Mouse (Mus musculus) retina, embryonic 14.5 days (tissue): ENCODE data around the gene Ncapd2.

Experiments used
- DNase-seq: peaks from one replicate; pipeline ENCODE4 v3.0.0-alpha.2; 2015; ENCODE audit warnings: low spot score

Ncapd2 gene

GRCm38 (mm10) chr6:125213715-125214114, 22.2 kb upstream of the Ncapd2 start:
- DNase-seq, result no peak

DNA sequence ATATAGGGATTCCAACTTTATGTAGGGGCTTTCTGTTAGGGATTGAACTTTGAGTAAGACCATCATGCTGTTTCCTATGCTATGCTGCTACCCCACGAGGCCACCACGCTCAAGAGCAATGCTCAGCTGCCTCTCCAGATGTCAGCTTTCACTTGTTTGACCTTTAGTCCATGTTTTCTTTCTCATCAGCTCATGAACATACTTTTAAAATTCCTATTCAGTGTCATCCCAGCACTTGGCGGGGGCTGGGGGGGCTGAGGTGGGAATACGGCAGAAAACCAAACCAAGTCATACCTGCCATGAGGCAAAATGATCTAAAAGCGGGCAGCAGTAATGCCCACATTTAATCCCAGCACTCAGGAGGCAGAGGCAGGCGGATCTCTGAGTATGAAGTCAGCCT, 21.6 kb upstream of the Ncapd2 start:
- DNase-seq, result no peak

DNA sequence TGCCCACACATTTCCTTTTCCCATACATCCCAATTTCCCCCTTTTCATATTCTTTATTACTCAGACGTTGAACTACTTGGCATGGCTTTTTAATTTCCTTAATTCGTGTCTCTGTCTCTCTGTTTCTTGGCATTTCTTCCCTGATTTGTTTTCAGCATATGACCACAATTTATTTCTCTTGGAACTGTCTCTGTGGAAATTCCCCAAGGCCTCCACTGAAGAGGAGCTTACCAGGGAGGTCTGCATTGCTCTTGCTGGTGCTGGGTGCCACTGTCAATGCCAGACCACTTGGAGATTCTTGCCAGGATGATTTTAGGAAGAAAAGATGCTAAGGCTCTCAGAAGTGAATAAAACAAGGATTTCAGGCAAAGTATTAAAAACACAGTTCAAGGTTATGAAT, 21.1 kb upstream of the Ncapd2 start:
- no peak for DNase-seq

DNA sequence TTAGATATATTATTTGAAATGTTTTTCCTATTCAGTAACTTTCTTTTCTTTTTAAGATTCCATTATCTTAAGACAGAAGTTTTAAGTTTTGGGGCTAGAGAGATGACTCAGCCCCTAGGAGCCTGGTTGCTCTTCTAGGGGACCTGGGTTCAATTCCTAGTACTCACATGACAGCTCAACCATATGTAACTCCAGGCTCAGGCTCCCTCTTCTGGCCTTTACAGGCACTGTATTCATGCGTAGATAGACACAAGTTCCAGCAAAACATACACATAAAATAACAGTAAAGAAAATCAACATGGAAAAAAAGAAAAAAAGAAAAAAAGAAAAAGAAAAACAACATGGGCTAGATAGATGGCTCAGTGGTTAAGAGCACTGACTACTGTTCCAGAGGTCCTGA, 18.9 kb upstream of the Ncapd2 start:
- no peak for DNase-seq

DNA sequence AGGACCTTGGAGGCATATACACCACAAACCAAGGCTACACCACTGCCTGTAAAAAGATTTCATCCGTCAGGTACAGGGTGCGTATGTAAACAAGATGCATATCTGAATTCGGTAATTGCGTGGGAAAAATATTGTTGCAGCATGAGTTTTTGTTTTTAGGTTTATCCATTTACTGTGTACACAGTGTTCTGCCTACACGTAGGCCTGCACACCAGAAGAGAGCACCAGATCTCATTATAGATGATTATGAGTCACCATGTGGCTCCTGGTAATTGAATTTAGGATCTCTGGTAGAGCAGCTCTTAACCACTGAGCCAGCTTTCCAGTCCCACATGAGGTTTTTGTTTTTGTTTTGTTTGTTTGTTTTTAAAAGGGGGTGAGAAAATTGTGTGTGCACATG, 5.7 kb upstream of the Ncapd2 start:
- DNase-seq, result no peak

DNA sequence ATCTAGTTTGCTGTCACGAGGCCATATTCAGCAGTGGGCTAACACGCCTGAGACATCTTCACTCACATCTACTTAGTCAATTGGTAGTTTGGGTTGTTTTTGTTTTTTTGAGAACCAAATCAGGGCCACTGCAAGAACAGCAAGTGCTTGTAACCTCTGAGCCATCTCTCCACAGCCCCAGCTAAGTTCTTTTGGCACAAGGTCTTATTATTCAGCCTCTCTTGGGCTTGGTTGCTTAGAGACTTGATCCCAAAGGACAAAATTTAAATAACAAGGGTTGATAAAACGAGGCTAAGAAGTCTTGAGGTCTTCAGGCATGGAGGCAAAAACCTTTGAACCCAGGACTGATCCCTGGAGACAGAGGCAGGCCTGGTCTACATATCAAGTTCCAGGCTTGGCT, 4.8 kb upstream of the Ncapd2 start:
- DNase-seq, result no peak

DNA sequence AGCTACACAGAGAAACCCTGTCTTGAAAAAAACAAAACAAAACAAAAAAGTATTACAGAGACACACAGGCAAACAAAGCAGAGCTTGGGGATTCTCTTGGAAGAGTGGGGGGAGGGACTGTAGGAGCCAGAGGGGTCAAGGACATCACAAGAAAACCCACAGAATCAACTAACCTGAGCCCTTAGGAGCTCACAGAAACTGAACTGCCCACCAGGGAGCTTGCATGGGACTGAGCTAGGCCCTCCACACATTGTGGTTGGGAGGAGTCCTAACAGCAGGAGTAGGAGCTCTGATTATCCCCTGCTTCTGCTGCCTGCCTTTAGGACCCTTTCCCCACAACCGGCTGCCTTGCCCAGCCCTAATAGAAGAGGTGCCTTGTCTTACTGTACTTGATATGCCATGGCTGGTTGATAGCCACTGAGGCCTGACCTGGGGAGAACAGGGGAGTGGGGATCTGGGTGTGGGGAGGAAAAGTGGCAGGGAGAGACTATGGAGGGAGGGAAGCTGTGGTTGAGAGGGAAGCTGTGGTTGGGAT, 4.1 kb upstream of the Ncapd2 start:
- no peak for DNase-seq

- DNase-seq, result no peak
Measured at GRCm38 (mm10) chr6:125193390-125193789, 1.9 kb upstream of the Ncapd2 start.

- no peak for DNase-seq
Measured at GRCm38 (mm10) chr6:125192841-125193240, 1.3 kb upstream of the Ncapd2 start.

GRCm38 (mm10) chr6:125192016-125192714, 664 bp upstream of the Ncapd2 start:
- DNase-seq, result peak; percentile 95

GRCm38 (mm10) chr6:125190816-125191215, 685 bp downstream of the Ncapd2 start:
- DNase-seq, result no peak

DNA sequence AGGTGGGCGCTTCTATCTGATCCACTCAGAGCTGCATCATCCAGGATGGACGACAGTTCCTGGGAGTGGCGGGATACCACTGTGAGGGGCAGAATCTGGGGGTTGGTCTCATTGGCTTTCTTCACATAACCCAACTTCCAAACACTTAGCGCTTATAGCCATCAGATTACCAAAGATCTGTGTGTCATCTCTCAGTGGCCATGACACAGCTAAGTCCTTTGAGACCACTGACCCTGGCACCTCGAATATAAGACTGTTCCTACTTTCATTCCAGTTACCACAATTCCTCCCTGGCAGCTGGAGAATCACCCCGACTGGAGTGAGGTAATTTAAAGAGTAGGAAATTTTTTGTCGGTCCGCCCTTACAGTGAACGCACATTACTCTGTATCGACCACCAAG, 5.3 kb downstream of the Ncapd2 start:
- no peak for DNase-seq

- no peak for DNase-seq
Measured at GRCm38 (mm10) chr6:125182133-125182532, 9.4 kb downstream of the Ncapd2 start.

- no peak for DNase-seq
Measured at GRCm38 (mm10) chr6:125179601-125180000, 11.9 kb downstream of the Ncapd2 start.

- DNase-seq, result no peak
Measured at GRCm38 (mm10) chr6:125175469-125175868, 16.0 kb downstream of the Ncapd2 start.

GRCm38 (mm10) chr6:125173256-125173655, 18.2 kb downstream of the Ncapd2 start:
- DNase-seq, result no peak

GRCm38 (mm10) chr6:125172474-125172873, 19.0 kb downstream of the Ncapd2 start:
- DNase-seq, result no peak

GRCm38 (mm10) chr6:125170194-125170593, 21.3 kb downstream of the Ncapd2 start:
- no peak for DNase-seq

DNA sequence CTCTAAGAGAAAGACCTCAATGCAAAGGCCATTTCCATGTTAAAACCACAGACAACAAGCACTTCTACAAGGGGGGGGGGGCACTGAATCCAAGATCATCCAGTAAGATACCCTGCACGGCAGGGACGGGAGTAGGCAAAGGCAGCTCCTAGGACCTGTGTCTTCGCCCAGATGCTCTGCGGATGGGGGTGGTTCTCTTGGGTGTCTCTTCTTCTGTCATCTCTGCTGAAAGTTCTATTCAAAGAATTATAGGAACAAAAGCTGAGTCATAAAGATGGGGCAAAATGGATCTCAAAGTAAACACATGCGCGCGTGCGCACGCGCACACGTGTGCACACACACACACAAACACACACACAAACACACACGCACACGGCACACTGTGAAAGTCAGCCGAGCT, 23.4 kb downstream of the Ncapd2 start:
- DNase-seq, result no peak

DNA sequence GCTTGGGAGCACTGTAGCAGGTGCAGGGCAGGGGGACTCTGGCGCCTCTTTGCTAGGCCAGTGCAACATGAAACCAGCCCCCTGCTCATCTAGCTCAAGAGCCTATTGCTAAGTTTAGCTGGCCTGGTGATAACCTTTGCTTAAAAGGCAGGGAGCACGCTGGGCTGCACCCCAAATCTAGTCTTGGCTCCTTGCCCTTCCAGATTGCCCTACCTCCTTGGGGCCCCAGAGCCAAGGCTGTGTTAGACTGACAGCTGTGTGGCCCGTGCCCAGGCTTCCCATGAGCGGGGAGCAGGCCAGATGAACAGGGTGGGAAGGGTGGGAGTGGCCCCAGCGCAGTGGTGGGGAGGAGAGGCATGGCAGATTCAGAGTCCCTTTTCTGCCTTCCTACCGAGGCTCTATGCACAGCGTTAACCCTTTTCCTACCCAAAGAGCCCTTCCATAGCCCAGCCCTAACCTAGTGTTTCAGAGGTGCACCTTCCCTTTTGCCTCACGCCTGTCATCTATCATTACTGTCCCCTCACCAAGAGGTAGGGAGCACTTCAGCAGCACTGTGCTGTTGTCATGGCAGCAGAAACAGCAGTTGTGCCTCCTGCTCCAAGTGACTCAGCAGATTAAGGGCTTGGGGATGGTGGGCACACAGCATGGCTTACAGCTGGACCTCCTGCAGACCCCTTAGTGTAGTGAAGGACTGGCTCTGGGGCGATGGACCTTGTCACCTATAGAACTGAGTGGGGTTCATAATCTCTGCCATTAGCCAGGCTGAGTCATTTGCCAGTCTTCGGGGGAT, 24.4 kb downstream of the Ncapd2 start:
- DNase-seq, result peak; percentile 70

DNA sequence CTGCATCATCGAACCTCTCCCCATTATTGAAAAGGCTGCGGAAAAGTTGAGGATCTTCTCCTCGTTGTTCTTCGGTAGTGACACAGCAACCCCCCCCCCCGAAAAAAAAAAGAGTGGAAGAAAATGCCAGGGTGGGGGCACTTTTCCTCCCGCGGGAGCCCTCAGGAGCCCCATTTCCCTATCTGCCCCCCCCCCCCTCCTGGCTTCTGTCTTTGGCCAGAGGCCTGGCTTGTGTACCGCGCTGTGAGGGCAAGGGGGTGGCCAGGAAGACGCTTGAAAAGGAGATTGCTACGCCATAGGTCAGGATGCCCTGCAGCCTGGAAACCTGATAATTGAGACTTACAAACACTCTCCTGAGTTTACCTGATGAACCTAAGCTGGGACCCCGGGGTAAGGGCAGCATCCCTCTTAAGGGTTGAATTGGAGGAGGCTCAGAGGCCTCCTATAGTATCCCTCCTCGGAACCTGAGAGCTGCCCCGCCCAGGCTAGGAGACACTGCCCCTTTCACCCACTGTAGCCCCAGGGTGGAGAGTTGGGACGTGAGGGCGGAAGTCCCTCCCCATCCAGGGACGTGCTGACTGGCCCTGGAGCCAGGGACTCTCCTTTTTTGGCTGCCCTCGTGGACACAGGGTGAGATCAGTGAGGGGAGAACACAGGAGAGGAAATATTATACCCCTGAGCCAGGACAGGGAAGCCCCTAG, 25.3 kb downstream of the Ncapd2 start, which contains the start of gene Gapdh:
TSS of gene Gapdh (minus strand) at position 417 of the 701 bp plus-strand sequence.
- peak; percentile 37 for DNase-seq

DNA sequence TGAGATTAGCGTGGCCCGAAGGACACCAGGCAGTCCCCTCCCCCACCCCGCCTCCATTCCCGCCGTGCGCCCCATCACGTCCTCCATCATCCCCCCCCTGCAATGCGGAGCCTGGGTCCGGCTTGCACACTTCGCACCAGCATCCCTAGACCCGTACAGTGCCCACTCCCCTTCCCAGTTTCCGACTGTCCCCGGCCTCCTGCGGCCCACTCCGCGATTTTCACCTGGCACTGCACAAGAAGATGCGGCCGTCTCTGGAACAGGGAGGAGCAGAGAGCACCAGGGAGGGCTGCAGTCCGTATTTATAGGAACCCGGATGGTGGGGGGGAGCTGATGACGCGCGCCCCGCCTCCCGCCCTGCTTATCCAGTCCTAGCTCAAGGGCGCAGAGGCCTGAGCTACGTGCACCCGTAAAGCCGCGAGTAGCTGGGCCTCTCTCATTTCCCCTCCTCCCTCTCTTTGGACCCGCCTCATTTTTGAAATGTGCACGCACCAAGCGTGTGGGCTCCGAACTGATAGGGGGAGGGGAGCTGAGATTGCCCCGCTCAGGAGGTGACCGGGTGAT, 26.1 kb downstream of the Ncapd2 start:
- DNase-seq, result peak; percentile 98
